Mouse (Mus musculus): ENCODE results near the gene Dnaja3.

Dnaja3 gene

GRCm38 (mm10) chr16:4639831-4640237, at the start of gene Dnaja3, which contains the start of gene Vasn:
Dnaja3 (plus strand) TSS chr16:4639989.
Vasn (plus strand) TSS chr16:4639941.
- DNase-seq (ENCODE audit: low spot score in 2 of 2), result peak; percentile 69 to 70

GRCm38 (mm10) chr16:4590236-4590635, 49.6 kb upstream of the Dnaja3 start:
- DNase-seq (ENCODE audit: low spot score in 2 of 2), result no peak

- peak in 1 of 2 experiments; percentile 61 for DNase-seq (ENCODE audit: low spot score in 2 of 2)
These were observed 46.6 kb upstream of the Dnaja3 start for GRCm38 (mm10) chr16:4592909-4593875.

GRCm38 (mm10) chr16:4593971-4594813, 45.6 kb upstream of the Dnaja3 start, which contains the start of gene Glis2:
Glis2 (plus strand) TSS chr16:4594713.
- DNase-seq (ENCODE audit: low spot score in 2 of 2), result peak in 1 of 2 experiments; percentile 59

GRCm38 (mm10) chr16:4594814-4595526, 44.8 kb upstream of the Dnaja3 start:
- no peak for DNase-seq (ENCODE audit: low spot score in 2 of 2)

- DNase-seq (ENCODE audit: low spot score in 2 of 2), result peak in 1 of 2 experiments; percentile 55
These were observed 44.2 kb upstream of the Dnaja3 start for GRCm38 (mm10) chr16:4595527-4595963.

GRCm38 (mm10) chr16:4596141-4596728, 43.6 kb upstream of the Dnaja3 start:
- no peak for DNase-seq (ENCODE audit: low spot score in 2 of 2)

GRCm38 (mm10) chr16:4596836-4597235, 43.0 kb upstream of the Dnaja3 start:
- no peak for DNase-seq (ENCODE audit: low spot score in 2 of 2)

GRCm38 (mm10) chr16:4597296-4597695, 42.5 kb upstream of the Dnaja3 start:
- DNase-seq (ENCODE audit: low spot score in 2 of 2), result no peak

GRCm38 (mm10) chr16:4598041-4598440, 41.7 kb upstream of the Dnaja3 start:
- no peak for DNase-seq (ENCODE audit: low spot score in 2 of 2)

GRCm38 (mm10) chr16:4598891-4599543, 40.8 kb upstream of the Dnaja3 start:
- no peak for DNase-seq (ENCODE audit: low spot score in 2 of 2)

GRCm38 (mm10) chr16:4599616-4600015, 40.2 kb upstream of the Dnaja3 start:
- no peak for DNase-seq (ENCODE audit: low spot score in 2 of 2)

- DNase-seq (ENCODE audit: low spot score in 2 of 2), result no peak
These were observed 39.0 kb upstream of the Dnaja3 start for GRCm38 (mm10) chr16:4600701-4601310.

- DNase-seq (ENCODE audit: low spot score in 2 of 2), result no peak
These were observed 37.6 kb upstream of the Dnaja3 start for GRCm38 (mm10) chr16:4602189-4602588.

- no peak for DNase-seq (ENCODE audit: low spot score in 2 of 2)
These were observed 36.9 kb upstream of the Dnaja3 start for GRCm38 (mm10) chr16:4602766-4603452.

- no peak for DNase-seq (ENCODE audit: low spot score in 2 of 2)
These were observed 36.3 kb upstream of the Dnaja3 start for GRCm38 (mm10) chr16:4603453-4603837.

- no peak for DNase-seq (ENCODE audit: low spot score in 2 of 2)
These were observed 35.4 kb upstream of the Dnaja3 start for GRCm38 (mm10) chr16:4604293-4604837.

- DNase-seq (ENCODE audit: low spot score in 2 of 2), result no peak
These were observed 34.2 kb upstream of the Dnaja3 start for GRCm38 (mm10) chr16:4605514-4606131.
